Mouse (Mus musculus) embryonic fibroblast, embryonic 13.5 days (primary cell): Measurements from ENCODE around the gene Gnas.

ENCODE experiments used
- CTCF ChIP-seq: IDR thresholded peaks from 2 replicates; pipeline ENCODE4 v1.5.1; 2011; ENCODE audit warnings: mild to moderate bottlenecking, control low read depth, low read length, moderate library complexity, borderline replicate concordance; ENCODE audit not compliant: insufficient read depth
- POLR2A ChIP-seq: IDR thresholded peaks from 2 replicates; pipeline ENCODE4 v1.6.1; 2011; ENCODE audit warnings: low read depth, mild to moderate bottlenecking, control low read depth, low read length, moderate library complexity

DNA sequence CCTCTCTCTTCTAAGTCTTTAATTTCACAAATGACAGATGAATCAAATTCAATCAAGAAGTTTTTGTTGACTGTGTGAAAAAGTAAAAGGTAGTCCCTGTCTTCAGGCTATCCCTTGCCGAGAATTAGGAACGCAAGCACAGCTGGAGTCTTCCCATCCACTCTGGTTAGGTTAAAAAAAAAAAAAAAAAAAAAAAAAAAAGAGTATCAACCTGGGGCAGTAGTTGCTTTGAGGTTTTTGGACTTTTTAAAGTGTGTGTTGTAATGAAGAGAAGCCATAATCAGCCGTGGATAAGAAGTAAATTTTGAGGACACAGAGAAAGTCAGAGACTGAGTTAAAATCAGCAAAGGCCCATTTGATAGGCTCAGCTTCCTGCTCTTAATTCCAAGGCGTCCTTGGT lies 41.9 kb downstream of the Gnas start:
- TF ChIP-seq POLR2A (no peak), CTCF (no peak)
